Mouse (Mus musculus): ENCODE data around the gene Tmem255b. TPM values are rescaled to one million over a fixed set of nuclear protein-coding genes. Genes with fewer than 3 reads are reported as not detected.

Gene Tmem255b
- polyA plus RNA-seq, 1 experiment from 2014 or later: 0.38 TPM

DNA sequence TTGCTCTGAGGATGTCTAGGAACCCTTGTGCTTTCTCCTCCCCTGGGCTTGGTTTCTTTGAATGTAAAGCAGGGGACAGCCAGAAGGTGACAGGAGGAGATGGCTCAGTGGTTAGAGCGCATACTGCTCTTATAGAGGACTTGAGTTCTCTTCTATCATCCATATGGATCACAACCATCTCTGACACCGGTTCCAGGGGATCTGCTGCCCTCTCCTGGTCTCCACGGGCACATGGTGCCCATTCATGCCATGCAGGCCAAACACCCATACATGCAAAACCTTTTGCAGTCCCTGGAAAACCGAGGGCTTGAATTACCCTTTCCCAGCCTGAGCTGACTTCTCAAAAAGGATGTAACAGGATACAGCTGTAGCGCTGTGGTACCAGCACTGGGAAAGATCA lies 32.0 kb downstream of the Tmem255b start:
- WGBS: 60% methylated on average over 5 of the region's 5 CpGs

GRCm38 (mm10) chr8:13468737-13469136 lies 33.7 kb downstream of the Tmem255b start:
- 84% methylated on average over 9 of the region's 9 CpGs for WGBS
- no peaks in the 10 kb centered on the region for H3K9me3 ChIP-seq (replicated peaks)
- ATAC-seq (ENCODE audit: insufficient number of reproducible peaks, low FRiP score): no peak
- no peak overlapping the region for H3K4me3 ChIP-seq
- H3K4me1 ChIP-seq (replicated peaks): peaks cover 11% of the 10 kb centered on the region; the same call in 1 of the 2 replicates
- no peak overlapping the region for H3K9ac ChIP-seq
- no peak overlapping the region for H3K4me2 ChIP-seq
- H3K27ac ChIP-seq (ENCODE audit: poor library complexity, severe bottlenecking): no peak overlapping the region
- H3K27me3 ChIP-seq (replicated peaks): peaks cover 8% of the 10 kb centered on the region; the same call in 1 of the 2 replicates
- peaks cover 55% of the 10 kb centered on the region for H3K36me3 ChIP-seq

More for the DNA sequence above, 32.0 kb downstream of the Tmem255b start:
- H3K36me3 ChIP-seq: peaks cover 50% of the 10 kb centered on the region
- no peaks in the 10 kb centered on the region for H3K9me3 ChIP-seq (replicated peaks)
- H3K4me1 ChIP-seq (replicated peaks): peaks cover 2% of the 10 kb centered on the region; the same call in 1 of the 2 replicates
- H3K4me2 ChIP-seq: no peak overlapping the region
- H3K4me3 ChIP-seq: no peak overlapping the region
- no peak overlapping the region for H3K9ac ChIP-seq
- peaks cover 8% of the 10 kb centered on the region; the same call in 1 of the 2 replicates for H3K27me3 ChIP-seq (replicated peaks)
- no peak for ATAC-seq (ENCODE audit: insufficient number of reproducible peaks, low FRiP score)
- no peak overlapping the region for H3K27ac ChIP-seq (ENCODE audit: poor library complexity, severe bottlenecking)

DNA sequence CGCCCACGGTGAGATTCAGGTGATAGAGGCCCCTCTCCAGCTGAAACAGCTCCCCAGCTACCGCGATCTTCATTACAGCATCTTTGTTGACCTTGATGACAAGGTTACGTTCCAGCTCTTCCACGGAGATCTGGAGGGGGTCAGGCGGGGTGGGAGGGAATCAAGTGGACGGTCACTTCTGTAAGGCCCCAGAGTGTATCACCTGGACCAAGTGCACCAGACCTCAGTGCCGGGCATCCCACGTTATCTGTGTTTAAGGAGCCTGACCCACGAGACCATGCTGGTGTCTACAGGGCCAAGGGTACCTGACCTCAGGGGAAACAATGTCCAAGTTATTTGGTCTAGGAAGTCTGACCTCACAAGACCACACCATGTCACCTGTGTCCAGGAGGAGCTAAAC lies 36.5 kb downstream of the Tmem255b start:
- H3K27ac ChIP-seq (ENCODE audit: poor library complexity, severe bottlenecking): no peak overlapping the region
- H3K36me3 ChIP-seq: peaks cover 61% of the 10 kb centered on the region
- ATAC-seq (ENCODE audit: insufficient number of reproducible peaks, low FRiP score): no peak
- H3K9ac ChIP-seq: no peak overlapping the region
- H3K27me3 ChIP-seq (replicated peaks): peaks cover 6% of the 10 kb centered on the region; the same call in 1 of the 2 replicates
- no peaks in the 10 kb centered on the region for H3K9me3 ChIP-seq (replicated peaks)
- no peak overlapping the region for H3K4me2 ChIP-seq
- WGBS: 70% methylated on average over 11 of the region's 11 CpGs
- H3K4me3 ChIP-seq: no peak overlapping the region
- H3K4me1 ChIP-seq (replicated peaks): 0 out of 2 replicates have a peak, but pooled peaks cover 11% of the 10 kb centered on the region

DNA sequence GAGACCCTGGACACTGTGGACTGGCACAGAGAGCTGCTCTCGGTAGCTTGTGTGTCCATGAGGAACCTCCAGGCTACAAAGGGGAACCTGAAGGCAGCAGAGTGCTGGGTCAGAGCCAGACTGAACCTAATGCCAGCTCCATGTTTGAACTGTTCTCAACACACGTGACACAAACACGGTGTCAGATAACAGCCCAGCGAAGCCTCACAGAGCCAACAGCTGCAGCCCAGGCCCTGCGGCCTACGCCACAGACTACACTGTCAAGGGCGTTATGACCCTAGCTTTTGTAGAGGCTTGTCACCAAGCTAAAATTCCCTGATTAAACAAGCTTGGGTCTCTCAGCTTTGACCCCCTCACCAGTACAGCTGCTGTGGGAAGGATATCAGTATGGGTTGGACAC lies 37.3 kb downstream of the Tmem255b start:
- ATAC-seq (ENCODE audit: insufficient number of reproducible peaks, low FRiP score): peak; percentile 44
- 0 out of 2 replicates have a peak, but pooled peaks cover 3% of the 10 kb centered on the region for H3K27me3 ChIP-seq (replicated peaks)
- H3K36me3 ChIP-seq: peaks cover 63% of the 10 kb centered on the region
- no peak overlapping the region for H3K4me3 ChIP-seq
- no peak overlapping the region for H3K9ac ChIP-seq
- WGBS: 46% methylated on average over 7 of the region's 7 CpGs
- H3K27ac ChIP-seq (ENCODE audit: poor library complexity, severe bottlenecking): peak overlapping the region; percentile 49; the same call in 1 of the 2 replicates
- H3K9me3 ChIP-seq (replicated peaks): no peaks in the 10 kb centered on the region
- 0 out of 2 replicates have a peak, but pooled peaks cover 11% of the 10 kb centered on the region for H3K4me1 ChIP-seq (replicated peaks)
- no peak overlapping the region for H3K4me2 ChIP-seq

GRCm38 (mm10) chr8:13475892-13476291 lies 40.9 kb downstream of the Tmem255b start:
- Histone ChIP-seq H3K9ac (no peak overlapping the region), H3K36me3 (peaks cover 45% of the 10 kb centered on the region), H3K9me3 (replicated peaks) (no peaks in the 10 kb centered on the region), H3K27ac (ENCODE audit: poor library complexity, severe bottlenecking) (no peak overlapping the region), H3K4me2 (no peak overlapping the region), H3K27me3 (replicated peaks) (peaks cover 3% of the 10 kb centered on the region; the same call in 1 of the 2 replicates), H3K4me3 (no peak overlapping the region), H3K4me1 (replicated peaks) (0 out of 2 replicates have a peak, but pooled peaks cover 11% of the 10 kb centered on the region)
- 44% methylated on average over 9 of the region's 9 CpGs for WGBS
- ATAC-seq (ENCODE audit: insufficient number of reproducible peaks, low FRiP score): no peak

DNA sequence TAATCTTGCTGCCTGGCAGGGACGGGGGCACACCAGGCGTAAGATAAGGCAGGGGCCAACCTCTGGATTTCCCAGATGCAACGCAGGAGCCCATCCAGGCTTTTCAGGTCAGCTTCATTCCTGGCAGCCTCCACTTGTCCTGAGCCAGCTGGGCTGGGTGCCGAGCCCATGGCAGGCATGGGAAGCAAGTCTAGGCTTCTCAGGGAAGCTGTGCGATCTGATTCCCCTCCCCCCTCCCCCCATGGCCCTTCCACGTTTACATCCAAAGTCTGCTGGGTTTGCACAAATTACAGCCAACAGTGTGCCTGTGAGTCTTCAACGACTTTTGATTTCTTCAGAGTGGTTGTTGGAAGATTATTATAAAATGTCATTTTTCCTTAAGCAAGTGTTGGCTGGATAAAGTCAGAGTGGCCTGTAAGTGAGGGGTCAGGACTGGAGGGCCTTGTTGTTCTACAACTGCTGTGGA lies 46.1 kb downstream of the Tmem255b start:
- Histone ChIP-seq H3K27me3 (replicated peaks) (peaks cover 3% of the 10 kb centered on the region; the same call in 1 of the 2 replicates), H3K4me2 (no peak overlapping the region), H3K27ac (ENCODE audit: poor library complexity, severe bottlenecking) (no peak overlapping the region), H3K9me3 (replicated peaks) (no peaks in the 10 kb centered on the region), H3K4me1 (replicated peaks) (no peaks in the 10 kb centered on the region; the same call in 1 of the 2 replicates), H3K36me3 (peaks cover 26% of the 10 kb centered on the region), H3K4me3 (no peak overlapping the region), H3K9ac (no peak overlapping the region)
- no peak for ATAC-seq (ENCODE audit: insufficient number of reproducible peaks, low FRiP score)
- 79% methylated on average over 7 of the region's 7 CpGs for WGBS

- H3K36me3 ChIP-seq: peaks cover 24% of the 10 kb centered on the region
- no peak for ATAC-seq (ENCODE audit: insufficient number of reproducible peaks, low FRiP score)
- 87% methylated on average over 3 of the region's 3 CpGs for WGBS
Observed at GRCm38 (mm10) chr8:13481596-13481995, 46.6 kb downstream of the Tmem255b start.

DNA sequence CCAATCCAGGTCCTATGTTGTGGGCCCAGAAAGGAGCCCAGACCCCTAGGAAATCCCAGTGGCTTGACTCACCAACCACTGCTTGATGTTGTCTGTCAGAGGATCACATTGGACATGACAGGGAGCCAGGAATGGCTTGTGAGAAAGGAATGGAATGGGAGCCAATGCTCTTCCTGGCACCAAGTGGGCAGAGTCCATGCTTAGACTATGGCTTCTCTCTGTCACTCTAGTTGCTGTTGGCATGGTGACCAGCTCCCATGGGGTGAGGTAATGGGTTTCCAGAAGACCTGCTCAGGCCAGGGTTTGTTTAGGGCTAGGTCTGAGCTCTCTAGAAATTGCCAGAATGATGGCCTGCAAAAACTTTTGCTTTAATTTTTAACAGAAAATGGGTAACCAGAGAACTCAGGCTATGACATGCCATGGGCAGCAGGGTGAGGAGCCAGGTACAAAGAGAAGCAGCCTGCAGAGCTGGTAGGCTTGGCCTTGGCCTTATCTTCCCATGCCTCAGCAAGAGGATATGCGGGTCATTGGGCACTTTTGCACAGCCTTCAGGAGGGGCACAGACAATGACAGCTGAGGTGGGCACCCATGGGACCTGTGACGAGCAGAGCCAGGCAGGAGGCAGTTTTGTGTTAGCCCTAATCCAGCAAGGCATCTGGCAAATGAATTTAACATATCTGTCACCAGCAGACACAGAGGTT lies 47.3 kb downstream of the Tmem255b start:
- 71% methylated on average over 2 of the region's 2 CpGs for WGBS
- H3K9ac ChIP-seq: no peak overlapping the region
- no peak for ATAC-seq (ENCODE audit: insufficient number of reproducible peaks, low FRiP score)
- H3K4me1 ChIP-seq (replicated peaks): peaks cover 5% of the 10 kb centered on the region; the same call in 1 of the 2 replicates
- peaks cover 17% of the 10 kb centered on the region for H3K36me3 ChIP-seq
- H3K4me2 ChIP-seq: no peak overlapping the region
- H3K27me3 ChIP-seq (replicated peaks): no peaks in the 10 kb centered on the region; the same call in 1 of the 2 replicates
- no peak overlapping the region for H3K4me3 ChIP-seq
- no peak overlapping the region for H3K27ac ChIP-seq (ENCODE audit: poor library complexity, severe bottlenecking)
- 0 out of 2 replicates have a peak, but pooled peaks cover under 1% of the 10 kb centered on the region for H3K9me3 ChIP-seq (replicated peaks)

More at GRCm38 (mm10) chr8:13481596-13481995, 46.6 kb downstream of the Tmem255b start:
- peaks cover 2% of the 10 kb centered on the region; the same call in 1 of the 2 replicates for H3K4me1 ChIP-seq (replicated peaks)
- H3K27ac ChIP-seq (ENCODE audit: poor library complexity, severe bottlenecking): no peak overlapping the region
- H3K27me3 ChIP-seq (replicated peaks): peaks cover 3% of the 10 kb centered on the region; the same call in 1 of the 2 replicates
- H3K9me3 ChIP-seq (replicated peaks): no peaks in the 10 kb centered on the region
- H3K4me3 ChIP-seq: no peak overlapping the region
- no peak overlapping the region for H3K4me2 ChIP-seq
- H3K9ac ChIP-seq: no peak overlapping the region

DNA sequence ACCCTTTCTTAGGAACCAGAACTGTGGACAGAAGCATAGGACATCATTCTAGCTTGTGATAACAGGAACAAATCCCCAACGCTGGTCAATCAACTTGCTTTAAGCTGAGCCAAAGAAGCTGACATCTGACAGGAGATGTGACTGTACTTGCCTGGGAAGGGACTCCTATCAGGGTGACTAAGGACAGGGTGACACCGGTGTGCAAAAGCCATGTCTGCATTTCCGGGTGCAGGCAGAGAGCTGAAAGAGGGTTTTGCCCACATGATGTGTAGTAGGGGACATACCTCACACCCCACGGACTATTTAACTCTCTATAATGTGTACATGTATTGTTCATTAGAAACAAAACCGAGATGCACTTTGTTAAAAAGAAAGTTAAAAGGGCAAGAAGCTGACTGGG lies 48.2 kb downstream of the Tmem255b start:
- no peaks in the 10 kb centered on the region for H3K27me3 ChIP-seq (replicated peaks)
- no peak overlapping the region for H3K27ac ChIP-seq (ENCODE audit: poor library complexity, severe bottlenecking)
- no peak overlapping the region for H3K4me3 ChIP-seq
- peaks cover 5% of the 10 kb centered on the region; the same call in 1 of the 2 replicates for H3K4me1 ChIP-seq (replicated peaks)
- WGBS: 74% methylated on average over 5 of the region's 5 CpGs
- ATAC-seq (ENCODE audit: insufficient number of reproducible peaks, low FRiP score): no peak
- H3K36me3 ChIP-seq: peaks cover 13% of the 10 kb centered on the region
- no peak overlapping the region for H3K4me2 ChIP-seq
- no peak overlapping the region for H3K9ac ChIP-seq
- H3K9me3 ChIP-seq (replicated peaks): 0 out of 2 replicates have a peak, but pooled peaks cover 2% of the 10 kb centered on the region

- H3K4me3 ChIP-seq: no peak overlapping the region
- no peak overlapping the region for H3K9ac ChIP-seq
- 0 out of 2 replicates have a peak, but pooled peaks cover 2% of the 10 kb centered on the region for H3K9me3 ChIP-seq (replicated peaks)
- no peak for ATAC-seq (ENCODE audit: insufficient number of reproducible peaks, low FRiP score)
- H3K36me3 ChIP-seq: no peaks in the 10 kb centered on the region
- 76% methylated on average over 3 of the region's 3 CpGs for WGBS
- peaks cover 55% of the 10 kb centered on the region for H3K4me1 ChIP-seq (replicated peaks)
- no peak overlapping the region for H3K4me2 ChIP-seq
- peaks cover 5% of the 10 kb centered on the region; the same call in 1 of the 2 replicates for H3K27me3 ChIP-seq (replicated peaks)
- no peak overlapping the region for H3K27ac ChIP-seq (ENCODE audit: poor library complexity, severe bottlenecking)
Observed at GRCm38 (mm10) chr8:13489351-13489750, 54.4 kb downstream of the Tmem255b start.
